Mouse (Mus musculus): ENCODE results near the gene Slc25a30. TPM values are rescaled to one million over a fixed set of nuclear protein-coding genes. Genes with fewer than 3 reads are reported as not detected.
A peak's percentile ranks its signal among the peaks of the same experiment; 100 is the strongest.
"Not testable (repeated sequence)": the region's sequence is repeated elsewhere in the genome, so short reads cannot be mapped to it uniquely, and the experiment has no call there.

Gene Slc25a30
- total RNA-seq, 2 experiments from 2014 or later = 35.2 to 50.6 TPM

- DNase-seq = no peak
Measured at GRCm38 (mm10) chr14:75793110-75793509, 6.3 kb upstream of the Slc25a30 start.

- DNase-seq = no peak
Measured at GRCm38 (mm10) chr14:75791372-75791771, 4.5 kb upstream of the Slc25a30 start.

- DNase-seq = peak; percentile 30
Measured at GRCm38 (mm10) chr14:75790411-75790996, 3.7 kb upstream of the Slc25a30 start.

- peak; percentile 75 for DNase-seq
Measured at GRCm38 (mm10) chr14:75789291-75789690, 2.5 kb upstream of the Slc25a30 start.

- DNase-seq = no peak
Measured at GRCm38 (mm10) chr14:75787794-75788175, 948 bp upstream of the Slc25a30 start.

GRCm38 (mm10) chr14:75786424-75786867 is 391 bp downstream of the Slc25a30 start:
- DNase-seq = no peak

- no peak for DNase-seq
Measured at GRCm38 (mm10) chr14:75779913-75780312, 6.9 kb downstream of the Slc25a30 start.

GRCm38 (mm10) chr14:75776637-75777036 is 10.2 kb downstream of the Slc25a30 start:
- DNase-seq = no peak

GRCm38 (mm10) chr14:75773431-75773830 is 13.4 kb downstream of the Slc25a30 start:
- DNase-seq = peak; percentile 41

- not testable (repeated sequence) for DNase-seq
Measured at GRCm38 (mm10) chr14:75772407-75772806, 14.4 kb downstream of the Slc25a30 start.

GRCm38 (mm10) chr14:75771101-75771501 is 15.7 kb downstream of the Slc25a30 start:
- DNase-seq = no peak

- no peak for DNase-seq
Measured at GRCm38 (mm10) chr14:75769334-75769733, 17.5 kb downstream of the Slc25a30 start.

GRCm38 (mm10) chr14:75768275-75768608 is 18.6 kb downstream of the Slc25a30 start:
- DNase-seq = no peak

GRCm38 (mm10) chr14:75767492-75768274 is 19.2 kb downstream of the Slc25a30 start:
- peak; percentile 81 for DNase-seq

GRCm38 (mm10) chr14:75761028-75761805 is 25.6 kb downstream of the Slc25a30 start:
- DNase-seq = peak; percentile 67

- no peak for DNase-seq
Measured at GRCm38 (mm10) chr14:75758401-75758800, 28.4 kb downstream of the Slc25a30 start.

- DNase-seq = no peak
Measured at GRCm38 (mm10) chr14:75757821-75758220, 29.0 kb downstream of the Slc25a30 start.

GRCm38 (mm10) chr14:75756971-75757370 is 29.9 kb downstream of the Slc25a30 start:
- DNase-seq = peak; percentile 45

GRCm38 (mm10) chr14:75753991-75754817 is 32.6 kb downstream of the Slc25a30 start, which contains the start of gene Cog3:
Gene Cog3, minus strand, starts transcription at chr14:75754517.
- peak; percentile 99 for DNase-seq

GRCm38 (mm10) chr14:75753206-75753605 is 33.6 kb downstream of the Slc25a30 start:
- DNase-seq = no peak

- DNase-seq = no peak
Measured at GRCm38 (mm10) chr14:75751040-75751439, 35.8 kb downstream of the Slc25a30 start.

- DNase-seq = no peak
Measured at GRCm38 (mm10) chr14:75749123-75749522, 37.7 kb downstream of the Slc25a30 start.
